ENCODE assay signal across 12 mouse cellular contexts in genomic region chr5:119877185-119877584, GRCm38 (mm10). TPM values are rescaled to one million over a fixed set of nuclear protein-coding genes. Genes with fewer than 3 reads are reported as not detected.
DNase-seq lines count a peak whose midpoint lies in the region; ATAC-seq and TF ChIP-seq lines count a peak whose summit lies in the region.
"Had no signal": no experiment of that assay in that cellular context is flagged by ENCODE, and none has a peak within 500 bp of the region (broad histone marks: within the 10 kb centered on the region; RNA-seq: fewer than 3 reads in every experiment).

No protein-coding gene starts in this region.

- no peak overlapping the region for H3K9ac ChIP-seq in midbrain, postnatal 0 days (replicated peaks; ENCODE audit: low read length, poor library complexity, severe bottlenecking)
- H3K9ac ChIP-seq in midbrain, embryonic 14.5 days (replicated peaks; ENCODE audit: low read length), result no peak overlapping the region
- H3K9ac ChIP-seq: embryonic facial prominence, embryonic 13.5 days; limb, embryonic 12.5 days; neural tube, embryonic 13.5 days had no signal

- TF ChIP-seq CTCF in midbrain, postnatal 0 days (IDR thresholded peaks at IDR 0.05), result no peak

- DNase-seq in midbrain, postnatal 0 days (ENCODE audit: low spot score), result peak; percentile 44
- DNase-seq in midbrain, embryonic 14.5 days, result no peak
- DNase-seq in cerebellum, postnatal 36 days, result peak; percentile 15 to 17
- peak; percentile 84 to 85 for DNase-seq in heart, postnatal 10 days
- peak; percentile 14 for DNase-seq in skeletal muscle tissue, adult 2 months (ENCODE audit: low read depth, low spot score)
- no peak for DNase-seq in frontal cortex, adult 2 months (ENCODE audit: extremely low spot score in 1 of 2, low spot score in 1 of 2)
- no peak for DNase-seq in left cerebral cortex, adult 9 months (ENCODE audit: low spot score in 2 of 2)

- no peak overlapping the region for H3K4me2 ChIP-seq in midbrain, postnatal 0 days (ENCODE audit: low read depth, low read length, poor library complexity, severe bottlenecking)
- no peak overlapping the region for H3K4me2 ChIP-seq in midbrain, embryonic 14.5 days (ENCODE audit: low read length)
- H3K4me2 ChIP-seq: embryonic facial prominence, embryonic 13.5 days; limb, embryonic 12.5 days; neural tube, embryonic 13.5 days had no signal

- ATAC-seq in midbrain, postnatal 0 days (ENCODE audit: low FRiP score), result no peak
- ATAC-seq in midbrain, embryonic 14.5 days (ENCODE audit: low FRiP score, low TSS enrichment), result no peak
- ATAC-seq: intestine, embryonic 16.5 days had no signal

- intact Hi-C loops in heart, postnatal 10 days (cut with DNase I), result no loop called here

- H3K36me3 ChIP-seq in midbrain, postnatal 0 days (ENCODE audit: insufficient read depth, low read length), result no peaks in the 10 kb centered on the region
- H3K36me3 ChIP-seq in midbrain, embryonic 14.5 days (ENCODE audit: control insufficient read depth, insufficient read depth, low read length), result no peaks in the 10 kb centered on the region
- H3K36me3 ChIP-seq: embryonic facial prominence, embryonic 13.5 days; neural tube, embryonic 13.5 days had no signal

- H3K27ac ChIP-seq in midbrain, postnatal 0 days (ENCODE audit: low read depth, low read length), result no peak overlapping the region
- H3K27ac ChIP-seq in midbrain, embryonic 14.5 days (replicated peaks; ENCODE audit: low read depth, low read length), result no peak overlapping the region
- H3K27ac ChIP-seq: embryonic facial prominence, embryonic 13.5 days; limb, embryonic 12.5 days; neural tube, embryonic 13.5 days had no signal

- no peak overlapping the region for H3K4me3 ChIP-seq in midbrain, postnatal 0 days (ENCODE audit: low read depth, low read length)
- no peak overlapping the region for H3K4me3 ChIP-seq in midbrain, embryonic 14.5 days (replicated peaks; ENCODE audit: low read depth, low read length)
- H3K4me3 ChIP-seq: embryonic facial prominence, embryonic 13.5 days; limb, embryonic 12.5 days; neural tube, embryonic 13.5 days had no signal

- no peaks in the 10 kb centered on the region for H3K27me3 ChIP-seq in midbrain, postnatal 0 days (ENCODE audit: insufficient read depth, low read length)
- H3K27me3 ChIP-seq in midbrain, embryonic 14.5 days (ENCODE audit: control insufficient read depth, insufficient read depth, low read length), result no peaks in the 10 kb centered on the region

- WGBS in midbrain, postnatal 0 days, result 69% methylated on average over 6 of the region's 6 CpGs
- 77% methylated on average over 6 of the region's 6 CpGs for WGBS in midbrain, embryonic 14.5 days

- no peaks in the 10 kb centered on the region for H3K4me1 ChIP-seq in midbrain, postnatal 0 days (ENCODE audit: insufficient read depth, low read length)
- no peaks in the 10 kb centered on the region for H3K4me1 ChIP-seq in midbrain, embryonic 14.5 days (ENCODE audit: control insufficient read depth, insufficient read depth, low read length)
- H3K4me1 ChIP-seq: limb, embryonic 12.5 days; neural tube, embryonic 13.5 days had no signal

- no peaks in the 10 kb centered on the region for H3K9me3 ChIP-seq in midbrain, postnatal 0 days (ENCODE audit: low read length)
- no peaks in the 10 kb centered on the region for H3K9me3 ChIP-seq in midbrain, embryonic 14.5 days (ENCODE audit: control insufficient read depth, low read length)
- H3K9me3 ChIP-seq: embryonic facial prominence, embryonic 13.5 days; limb, embryonic 12.5 days; neural tube, embryonic 13.5 days had no signal

RNA-seq across cellular contexts. Expression of gene Tbx5, which starts 44.7 kb away (rescaled TPM):
- total RNA-seq in midbrain, postnatal 0 days (2014; rRNA removed), result not detected in 2 replicates
- polyA plus RNA-seq in midbrain, postnatal 0 days (2015; fragmentation: Nextera tagmentation; extraction: Ambion mirVana), result 0.04 TPM in 1 of 2 replicates, not detected in the other
- polyA plus RNA-seq in midbrain, embryonic 14.5 days (2014; fragmentation: Nextera tagmentation; extraction: Ambion mirVana), result 0.11 TPM in 1 of 2 replicates, not detected in the other
- total RNA-seq in heart, postnatal 10 days (2021), result 10 to 100 TPM; 28.0 to 32.2 TPM
- not detected in 2 replicates for polyA plus RNA-seq in frontal cortex, adult 2 months (2012; rRNA removed)
- total RNA-seq: MEL had no signal
- polyA plus RNA-seq: intestine, embryonic 16.5 days had no signal

Comparison
In these comparisons a context has a peak if more than half of its experiments do, and no peak if none do; other contexts are left out.
1. DNase-seq: peak in midbrain, postnatal 0 days (single experiment), cerebellum, postnatal 36 days (2 of 2), heart, postnatal 10 days (2 of 2) and skeletal muscle tissue, adult 2 months (single experiment); none in midbrain, embryonic 14.5 days (single experiment), frontal cortex, adult 2 months (0 of 2) and left cerebral cortex, adult 9 months (0 of 2).